Mouse (Mus musculus) adrenal gland, postnatal 0 days (tissue): Measurements from ENCODE around the gene Abcb1a. TPM values are rescaled to one million over a fixed set of nuclear protein-coding genes. Genes with fewer than 3 reads are reported as not detected.

Experiments used
- polyA plus RNA-seq: library from polyadenylated mRNA; unstranded; fragments of >200 nt; fragmentation: Nextera tagmentation; extraction: Ambion mirVana; gene quantifications from 2 replicates; pipeline ENCODE4 v1.2.1, GENCODE M21; 2015

The Abcb1a gene
- polyA plus RNA-seq: 3.7 and 3.8 TPM in 2 replicates

DNA sequence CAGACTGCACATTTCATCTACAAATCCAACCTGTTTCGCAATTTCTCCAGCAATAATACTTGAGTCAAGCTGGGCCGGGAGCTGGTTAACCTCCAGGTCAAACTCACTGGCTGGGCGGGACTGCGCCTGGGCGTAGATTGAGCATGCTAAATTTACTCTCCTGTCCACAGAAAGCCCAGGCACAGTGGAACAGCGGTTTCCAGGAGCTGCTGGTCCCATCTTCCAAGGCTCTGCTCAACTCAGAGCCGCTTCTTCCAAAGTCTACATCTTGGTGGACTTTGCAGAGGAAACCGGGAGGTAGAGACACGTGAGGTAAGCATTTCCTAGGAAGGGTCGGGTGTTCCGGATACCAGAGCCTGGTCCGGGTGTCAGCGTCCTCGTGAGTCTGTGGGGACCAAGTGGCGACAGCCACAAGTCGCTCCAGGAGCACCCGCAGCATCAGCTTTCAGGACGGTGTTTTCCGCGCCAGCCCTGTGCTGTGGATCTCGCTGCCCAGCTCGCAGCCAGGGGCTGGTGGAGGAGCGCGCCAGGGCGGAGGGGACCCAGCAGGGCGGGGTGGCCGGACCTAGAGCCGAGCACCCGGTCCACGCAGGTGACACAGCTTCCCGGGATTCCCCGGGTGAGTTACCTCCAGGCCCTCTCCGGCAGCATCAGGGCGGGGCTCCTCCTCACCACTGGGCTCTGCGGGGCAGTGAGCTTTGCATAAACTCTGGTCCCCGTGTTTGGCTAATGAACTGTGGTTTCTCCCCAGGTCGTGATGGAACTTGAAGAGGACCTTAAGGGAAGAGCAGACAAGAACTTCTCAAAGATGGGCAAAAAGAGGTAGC is at the start of gene Abcb1a:
TSS of gene Abcb1a (plus strand) at position 167 of the 827 bp plus-strand sequence.

DNA sequence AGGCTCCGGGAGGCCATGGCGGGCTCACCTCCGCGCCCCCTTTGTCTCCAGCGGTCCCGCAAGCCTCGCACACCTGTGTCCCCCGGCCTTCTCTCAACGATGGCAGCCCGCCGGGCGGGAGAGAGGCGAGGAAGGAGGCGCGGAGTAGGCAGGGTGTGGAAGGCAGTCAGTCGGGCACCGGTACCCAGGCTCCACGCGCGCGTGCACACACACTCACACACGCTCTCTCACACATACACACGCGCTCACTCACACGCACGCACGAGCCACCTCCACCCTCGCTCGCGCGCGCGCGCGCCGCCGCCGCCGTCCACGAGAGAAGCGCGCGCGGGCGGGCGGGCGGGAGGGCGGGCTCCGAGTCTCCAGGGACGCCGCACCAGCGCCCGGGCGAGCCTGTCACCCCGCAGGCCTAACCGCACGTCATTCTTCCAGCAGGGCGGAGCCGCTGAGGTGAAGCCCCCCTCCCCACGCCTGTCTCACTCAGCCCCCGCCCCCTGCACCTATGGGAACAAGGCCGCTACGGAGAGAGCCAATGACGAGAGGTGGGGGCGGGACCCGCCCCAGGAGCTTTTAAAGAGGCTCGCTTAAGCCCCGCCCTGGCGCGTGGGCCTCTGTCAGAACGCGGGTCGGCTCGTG is 37.2 kb upstream of the Abcb1a start, which contains the start of gene Rundc3b:
TSS of gene Rundc3b (minus strand) at position 357 of the 636 bp plus-strand sequence.

Other genes starting within 250 kb of the Abcb1a start
- 9.9 and 11.9 TPM in 2 replicates for gene Dbf4, start 237.4 kb upstream of the Abcb1a start, polyA plus RNA-seq
- 6.8 and 8.2 TPM in 2 replicates for gene Slc25a40, start 237.2 kb upstream of the Abcb1a start, polyA plus RNA-seq
- 5.2 and 6.8 TPM in 2 replicates for gene Rundc3b, start 37.1 kb upstream of the Abcb1a start, polyA plus RNA-seq
- gene Abcb1b, start 138.1 kb downstream of the Abcb1a start, polyA plus RNA-seq: 87.7 and 197 TPM in 2 replicates
- gene Abcb4, start 233.6 kb downstream of the Abcb1a start, polyA plus RNA-seq: 3.4 and 4.1 TPM in 2 replicates